Mouse (Mus musculus): Measurements from ENCODE around the gene S100a3.

DNA sequence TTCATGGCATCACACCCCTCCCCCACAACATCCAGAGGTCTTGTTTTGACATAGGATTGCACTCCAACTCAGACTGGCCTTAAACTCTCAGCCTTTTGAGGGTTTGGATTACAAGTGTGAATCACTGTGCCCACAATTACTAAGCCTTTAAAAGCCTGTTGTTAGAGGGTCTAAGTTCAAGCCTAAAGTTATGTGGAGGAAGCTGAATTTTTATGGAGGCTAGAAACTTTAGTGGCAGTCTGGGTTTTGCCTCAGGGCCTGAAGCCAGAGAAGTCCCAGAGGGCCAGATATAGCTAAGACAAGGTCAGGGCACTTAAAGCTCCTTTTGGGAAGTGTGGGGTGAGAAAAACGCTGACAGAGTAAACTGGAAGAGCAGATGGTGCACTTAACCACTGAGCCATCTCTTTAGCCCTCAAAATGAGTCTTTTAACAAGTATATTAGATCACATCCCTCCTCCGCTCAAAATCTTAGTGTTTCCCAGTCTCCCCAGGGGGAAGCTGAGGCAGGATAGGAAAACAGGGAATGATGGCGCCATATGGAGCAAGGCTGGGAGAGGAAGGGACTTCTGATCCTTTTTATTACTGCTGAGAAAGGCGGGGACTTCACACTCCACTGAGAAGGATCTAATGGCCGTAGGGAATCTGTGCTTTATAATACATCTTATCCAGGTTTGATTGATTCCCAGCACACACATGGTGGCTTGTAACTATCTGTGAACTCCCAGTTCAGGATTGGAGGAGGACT is 10.5 kb upstream of the S100a3 start:
- no peak for TF ChIP-seq CTCF (IDR thresholded peaks at IDR 0.05; ENCODE audit: borderline replicate concordance, insufficient read depth, low read depth, low read length)
- TF ChIP-seq POLR2A (IDR thresholded peaks at IDR 0.05; ENCODE audit: borderline replicate concordance, insufficient read depth, low read length), result no peak
